Mouse (Mus musculus) midbrain, postnatal 0 days (tissue): ENCODE measurements around the gene Arsb. TPM values are rescaled to one million over a fixed set of nuclear protein-coding genes. Genes with fewer than 3 reads are reported as not detected.

Source experiments
- ATAC-seq: fragments of 200-750 bp; cut with Nextera tagmentation; 2 replicates; pipeline ENCODE4 v1.8.0; 2017; ENCODE audit warnings: moderate number of reproducible peaks, mild to moderate bottlenecking, moderate TSS enrichment, moderate library complexity; ENCODE audit not compliant: low FRiP score
- DNase-seq: peaks from one replicate; pipeline ENCODE4 v3.0.0-alpha.2; 2015; ENCODE audit warnings: low spot score
- H3K27ac ChIP-seq: fragments of 300-500 bp; sonication (generic); 2 replicates; pipeline ENCODE4 v1.5.1; 2014; ENCODE audit warnings: low read depth, mild to moderate bottlenecking, low read length, mixed read lengths
- H3K27me3 ChIP-seq: fragments of 300-500 bp; sonication (generic); 2 replicates; pipeline ENCODE4 v1.6.1; 2014; ENCODE audit warnings: low read length, control low read depth, mixed read lengths; ENCODE audit not compliant: insufficient read depth
- H3K36me3 ChIP-seq: fragments of 300-500 bp; sonication (generic); 2 replicates; pipeline ENCODE4 v1.6.1; 2014; ENCODE audit warnings: low read length, control low read depth, mixed read lengths; ENCODE audit not compliant: insufficient read depth
- H3K4me1 ChIP-seq: fragments of 300-500 bp; sonication (generic); 2 replicates; pipeline ENCODE4 v1.6.1; 2014; ENCODE audit warnings: mild to moderate bottlenecking, control low read depth, antibody characterized with exemption, low read length, mixed read lengths; ENCODE audit not compliant: insufficient read depth
- H3K4me2 ChIP-seq: fragments of 300-500 bp; sonication (generic); 2 replicates; pipeline ENCODE4 v1.6.1; 2014; ENCODE audit warnings: low read depth, mild to moderate bottlenecking, low read length, mixed read lengths; ENCODE audit not compliant: poor library complexity, severe bottlenecking
- H3K4me3 ChIP-seq: fragments of 300-500 bp; sonication (generic); 2 replicates; pipeline ENCODE4 v1.5.1; 2014; ENCODE audit warnings: low read depth, mild to moderate bottlenecking, low read length, moderate library complexity
- H3K9ac ChIP-seq: fragments of 300-500 bp; sonication (generic); replicated peaks from 2 replicates; pipeline ENCODE4 v1.6.1; 2014; ENCODE audit warnings: mild to moderate bottlenecking, low read length, moderate library complexity, mixed read lengths; ENCODE audit not compliant: poor library complexity, severe bottlenecking
- H3K9me3 ChIP-seq: fragments of 300-500 bp; sonication (generic); 2 replicates; pipeline ENCODE4 v1.6.1; 2016; ENCODE audit warnings: low read length, control low read depth
- CTCF ChIP-seq: IDR thresholded peaks from 2 replicates; pipeline ENCODE4 v1.5.1; 2016; ENCODE audit warnings: antibody characterized with exemption, mild to moderate bottlenecking
- WGBS: fragments of 180-500 bp; shearing (Covaris S2); extraction: QIAGEN DNeasy Blood & Tissue Kit; methylation state at CpG from one replicate; pipeline ENCODE4 v1.1.7; 2014; 5-methylcytosine and 5-hydroxymethylcytosine counted together
- polyA plus RNA-seq: library from polyadenylated mRNA; unstranded; fragments of >200 nt; fragmentation: Nextera tagmentation; extraction: Ambion mirVana; gene quantifications from 2 replicates; pipeline ENCODE4 v1.2.1, GENCODE M21; 2015
- total RNA-seq: library from RNA; depleted of rRNA; stranded (reverse); fragments of >200 nt; gene quantifications from 2 replicates; pipeline ENCODE4 v1.2.3, GENCODE M21; 2014

Arsb gene
- total and polyA plus RNA-seq, 2 experiments from 2014 or later: 13.1 to 15.2 TPM

GRCm38 (mm10) chr13:93830294-93830645 lies 58.8 kb downstream of the Arsb start:
- H3K27ac ChIP-seq: no peak overlapping the region
- ATAC-seq (no peak), DNase-seq (no peak)
- no peaks in the 10 kb centered on the region for H3K4me1 ChIP-seq
- no peak for TF ChIP-seq CTCF
- no peaks in the 10 kb centered on the region for H3K36me3 ChIP-seq
- H3K4me3 ChIP-seq: no peak overlapping the region
- 89% methylated on average over 6 of the region's 6 CpGs for WGBS
- H3K9ac ChIP-seq: no peak overlapping the region
- no peaks in the 10 kb centered on the region for H3K9me3 ChIP-seq
- no peaks in the 10 kb centered on the region for H3K27me3 ChIP-seq
- H3K4me2 ChIP-seq: no peak overlapping the region

DNA sequence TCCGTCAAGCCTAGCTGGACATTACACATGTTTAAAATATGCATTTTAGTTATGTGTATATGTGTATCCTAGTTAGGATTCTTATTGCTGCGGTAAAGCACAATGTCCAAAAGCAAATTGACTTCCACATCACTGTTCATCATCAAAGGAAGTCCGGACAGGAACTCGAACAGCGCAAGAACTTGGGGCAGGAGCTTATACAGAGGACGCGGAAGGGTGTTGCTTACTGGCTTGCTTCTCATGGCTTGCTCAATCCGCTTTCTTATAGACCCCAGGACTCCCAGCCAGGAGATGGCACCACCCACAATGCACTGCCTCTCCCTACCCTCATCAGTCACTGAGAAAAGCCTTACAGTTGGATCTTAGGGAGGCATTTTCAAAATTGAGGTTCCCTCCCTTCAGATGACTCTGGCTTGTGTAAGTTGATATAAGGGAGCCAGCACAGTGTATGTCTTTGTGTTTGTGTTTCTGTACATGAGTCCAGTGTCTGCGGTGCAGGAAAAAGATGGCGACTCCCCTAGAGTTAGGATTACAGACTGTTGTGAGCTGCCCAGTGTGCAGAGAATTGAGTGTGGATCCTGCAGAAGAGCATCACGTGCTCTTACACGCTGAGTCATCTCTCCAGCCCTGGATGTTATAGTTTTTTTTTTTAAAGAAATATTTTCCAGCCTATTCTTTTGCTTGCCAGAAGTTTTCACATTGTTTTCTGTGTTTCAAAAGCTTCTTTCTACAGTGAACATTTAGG lies 66.2 kb downstream of the Arsb start:
- Histone ChIP-seq H3K4me1 (peaks cover 7% of the 10 kb centered on the region; the same call in 1 of the 2 replicates), H3K27ac (no peak overlapping the region), H3K9me3 (no peaks in the 10 kb centered on the region), H3K27me3 (no peaks in the 10 kb centered on the region), H3K4me2 (no peak overlapping the region), H3K36me3 (no peaks in the 10 kb centered on the region), H3K4me3 (no peak overlapping the region), H3K9ac (no peak overlapping the region)
- WGBS: 86% methylated on average over 12 of the region's 12 CpGs
- TF ChIP-seq CTCF: no peak
- ATAC-seq (no peak), DNase-seq (no peak)

DNA sequence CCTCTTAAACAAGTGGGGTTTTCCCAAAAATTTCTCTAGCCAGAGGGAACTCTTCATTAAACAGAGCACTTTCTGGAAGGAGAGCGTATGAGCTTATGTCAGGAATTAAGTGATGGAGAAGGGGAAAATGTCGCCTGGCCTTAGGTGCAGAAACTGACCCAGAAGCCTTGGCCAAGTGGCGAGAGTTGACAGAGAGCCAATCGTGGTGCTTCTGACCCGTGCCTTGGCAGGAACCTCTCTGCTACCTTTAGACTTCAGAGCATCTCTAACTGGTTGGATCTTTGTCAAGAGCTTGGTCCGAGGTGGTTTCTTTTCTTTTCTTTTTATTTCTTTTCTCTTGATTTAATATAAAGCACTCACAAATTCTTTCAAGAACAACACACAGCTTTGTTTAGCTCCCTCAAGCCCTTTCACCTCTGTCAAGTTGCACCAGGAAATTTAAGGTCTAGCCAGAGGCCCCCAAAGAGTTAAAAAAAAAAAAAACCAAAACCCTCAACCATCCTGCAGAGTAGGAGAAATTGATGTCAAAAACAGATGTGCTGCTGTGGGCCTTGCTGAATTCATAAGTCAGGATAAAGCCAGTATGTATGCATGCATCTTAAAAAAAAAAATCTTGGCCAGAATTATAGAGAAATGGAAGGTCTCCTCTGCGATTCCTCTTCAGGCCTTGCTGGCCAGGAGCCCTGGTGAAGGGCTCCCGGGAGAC lies 67.2 kb downstream of the Arsb start:
- peaks cover 7% of the 10 kb centered on the region; the same call in 1 of the 2 replicates for H3K4me1 ChIP-seq

GRCm38 (mm10) chr13:93839137-93839630 lies 67.8 kb downstream of the Arsb start:
- H3K9ac ChIP-seq: no peak overlapping the region
- peak; percentile 66; the same call in 1 of the 2 replicates for ATAC-seq
- 17% methylated on average over 10 of the region's 10 CpGs for WGBS

More for the DNA sequence above, 67.2 kb downstream of the Arsb start:
- Histone ChIP-seq H3K27me3 (no peaks in the 10 kb centered on the region), H3K4me3 (no peak overlapping the region), H3K9me3 (no peaks in the 10 kb centered on the region), H3K4me2 (no peak overlapping the region), H3K27ac (peak overlapping the region; percentile 68), H3K9ac (no peak overlapping the region), H3K36me3 (no peaks in the 10 kb centered on the region)
- no peak for TF ChIP-seq CTCF
- DNase-seq (no peak), ATAC-seq (no peak)
- 48% methylated on average over 8 of the region's 8 CpGs for WGBS

DNA sequence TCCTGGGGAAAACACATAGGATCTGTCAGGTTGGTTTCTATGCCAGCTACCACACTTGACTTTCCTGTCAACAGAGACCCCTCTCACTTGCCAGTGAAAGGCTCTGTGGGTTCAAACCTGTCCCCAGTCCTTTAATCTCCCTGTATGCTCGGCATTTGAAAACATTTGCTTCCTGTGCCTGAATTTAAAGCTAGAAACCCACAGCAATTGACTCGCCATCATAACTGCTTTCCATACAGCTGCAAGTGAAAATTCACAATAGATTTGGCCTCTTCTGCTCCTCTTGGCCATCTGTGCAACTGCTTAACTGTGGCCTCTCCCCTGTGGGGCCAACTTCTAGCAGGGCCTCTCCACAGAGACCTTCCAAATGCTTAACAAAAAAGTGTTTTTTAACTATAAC lies 68.3 kb downstream of the Arsb start:
- peak overlapping the region; percentile 68; the same call in 1 of the 2 replicates for H3K27ac ChIP-seq
- H3K4me2 ChIP-seq: no peak overlapping the region
- no peak for TF ChIP-seq CTCF
- no peaks in the 10 kb centered on the region for H3K27me3 ChIP-seq
- no peak for DNase-seq
- no peaks in the 10 kb centered on the region for H3K9me3 ChIP-seq
- no peak overlapping the region for H3K4me3 ChIP-seq
- no peaks in the 10 kb centered on the region for H3K36me3 ChIP-seq
- WGBS: 14% methylated on average over 2 of the region's 2 CpGs
- ATAC-seq: no peak
- no peak overlapping the region for H3K9ac ChIP-seq
- H3K4me1 ChIP-seq: peaks cover 7% of the 10 kb centered on the region; the same call in 1 of the 2 replicates

More at GRCm38 (mm10) chr13:93839137-93839630, 67.8 kb downstream of the Arsb start:
- TF ChIP-seq CTCF: no peak; the same call in 1 of the 2 replicates
- Histone ChIP-seq H3K27me3 (no peaks in the 10 kb centered on the region), H3K4me2 (0 out of 2 replicates have a peak overlapping the region, but pooled peaks have one; percentile 12), H3K4me3 (no peak overlapping the region), H3K36me3 (no peaks in the 10 kb centered on the region), H3K9me3 (no peaks in the 10 kb centered on the region), H3K27ac (peak overlapping the region; percentile 68), H3K4me1 (peaks cover 7% of the 10 kb centered on the region; the same call in 1 of the 2 replicates)
- peak; percentile 63 for DNase-seq

GRCm38 (mm10) chr13:93840146-93840545 lies 68.7 kb downstream of the Arsb start:
- DNase-seq (no peak), ATAC-seq (no peak)
- Histone ChIP-seq H3K4me2 (no peak overlapping the region), H3K36me3 (no peaks in the 10 kb centered on the region), H3K4me3 (no peak overlapping the region), H3K9me3 (no peaks in the 10 kb centered on the region), H3K27ac (no peak overlapping the region), H3K9ac (no peak overlapping the region), H3K4me1 (peaks cover 7% of the 10 kb centered on the region; the same call in 1 of the 2 replicates), H3K27me3 (no peaks in the 10 kb centered on the region)
- 77% methylated on average over 2 of the region's 2 CpGs for WGBS
- TF ChIP-seq CTCF: no peak
